Mouse (Mus musculus) forelimb bud, embryonic 11.5 days (tissue): ENCODE results near the gene Knstrn.

Experiments
- DNase-seq: peaks from one replicate; pipeline ENCODE4 v3.0.0-alpha.2; 2012; ENCODE audit warnings: low read depth, low spot score

Gene Knstrn

DNA sequence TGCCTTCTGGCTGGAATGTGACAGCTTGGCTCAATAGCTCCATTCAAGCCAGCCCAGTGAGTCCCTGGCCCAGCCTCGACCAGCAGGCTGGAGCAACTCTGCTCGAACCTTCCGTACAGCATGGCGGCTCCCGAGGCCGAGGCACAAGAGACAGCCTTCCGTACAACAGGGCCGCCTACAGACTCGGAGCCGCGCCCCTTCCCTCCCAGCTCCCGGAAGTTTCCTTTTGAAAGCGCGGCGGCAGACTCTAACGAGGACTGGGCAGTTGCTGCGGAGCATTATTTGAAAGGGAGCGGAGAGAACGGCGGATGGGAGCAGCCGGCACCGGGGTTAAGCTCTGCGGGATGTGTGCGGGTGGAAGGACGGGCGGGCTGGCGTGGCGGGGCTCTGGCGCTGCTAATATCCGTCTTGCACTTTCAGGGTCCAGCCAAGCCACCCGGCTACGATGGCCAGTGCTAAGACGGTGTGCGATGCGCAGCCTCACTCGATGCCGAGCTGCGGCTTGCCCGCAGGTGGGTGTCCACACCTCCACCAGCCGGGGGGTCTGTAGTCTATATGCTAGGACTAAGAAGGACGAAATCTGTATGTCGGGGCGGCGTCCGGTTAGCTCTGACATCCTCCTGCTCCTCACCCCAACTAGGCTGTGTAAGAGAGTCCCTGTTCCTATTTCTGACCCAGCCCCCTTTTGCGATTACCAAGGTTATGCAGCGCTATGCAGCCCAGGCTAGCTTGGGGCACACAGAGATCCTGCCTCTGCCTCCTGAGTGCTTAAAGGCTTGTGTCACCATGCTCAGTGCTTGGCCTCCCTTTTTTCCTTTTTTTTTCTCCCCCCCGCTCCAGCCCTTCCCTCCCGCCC is at the start of gene Knstrn:
Knstrn (plus strand) TSS at position 23 of the 856 bp plus-strand sequence.
- peak; percentile 88 for DNase-seq

GRCm38 (mm10) chr2:118764094-118764831 is 49.5 kb upstream of the Knstrn start:
- peak; percentile 67 for DNase-seq

DNA sequence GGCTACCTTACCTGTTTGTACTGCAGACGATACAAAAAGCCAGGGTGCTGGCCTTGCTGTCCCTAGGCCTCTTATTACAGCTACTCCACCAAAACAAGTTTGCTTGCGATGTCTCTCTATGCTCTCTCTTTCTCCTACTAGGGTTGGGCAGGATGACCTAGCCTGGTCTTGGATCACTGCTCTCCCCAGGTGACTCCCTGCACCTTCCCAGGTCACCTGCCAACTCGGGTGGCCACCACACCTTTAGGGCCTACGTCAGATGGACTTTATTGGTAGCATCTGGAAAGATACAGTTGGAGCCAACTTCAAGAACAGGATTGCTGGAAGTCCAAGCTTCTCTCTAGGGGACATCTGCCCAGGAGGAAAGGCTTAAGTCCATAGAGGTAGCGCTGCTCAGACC is 48.9 kb upstream of the Knstrn start:
- DNase-seq = no peak

- no peak for DNase-seq
These were observed 47.5 kb upstream of the Knstrn start for GRCm38 (mm10) chr2:118766041-118767033.

DNA sequence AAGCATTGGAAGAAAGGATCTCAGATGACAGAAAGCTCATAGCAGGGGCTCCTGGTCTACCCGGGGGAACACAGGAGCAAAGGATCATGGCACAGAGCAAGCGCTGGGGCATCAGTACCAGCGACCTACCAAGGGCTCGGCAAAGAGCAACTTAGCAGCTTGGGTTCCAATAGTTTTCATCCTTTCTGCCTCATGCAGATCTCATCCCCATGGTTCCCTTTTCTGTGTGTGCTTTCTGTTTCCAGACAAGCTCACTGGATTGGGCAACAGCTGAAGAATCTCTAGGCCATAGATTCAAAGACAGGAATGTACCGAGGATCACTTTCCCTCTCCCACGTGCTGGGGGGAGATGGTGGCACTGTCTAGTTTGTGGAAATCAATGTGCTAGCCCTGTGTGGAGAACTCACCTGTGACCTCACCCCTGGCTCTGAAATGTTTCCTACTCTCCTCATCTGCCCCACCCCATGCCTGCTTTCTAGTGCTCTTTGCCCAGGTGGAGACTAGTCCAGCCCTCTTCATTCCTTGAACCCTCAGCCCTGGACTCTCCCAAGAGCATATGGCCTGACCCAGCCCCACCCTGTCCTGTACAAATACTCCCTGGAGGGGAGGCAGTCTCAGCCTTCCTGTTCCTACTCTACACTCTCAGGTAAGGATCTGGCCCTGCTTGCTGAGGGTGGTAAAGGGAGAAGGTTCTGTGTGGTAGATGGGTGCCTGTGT is 41.5 kb upstream of the Knstrn start, which contains the start of gene Phgr1:
Phgr1 (plus strand) TSS at position 612 of the 717 bp plus-strand sequence.
- DNase-seq = no peak

DNA sequence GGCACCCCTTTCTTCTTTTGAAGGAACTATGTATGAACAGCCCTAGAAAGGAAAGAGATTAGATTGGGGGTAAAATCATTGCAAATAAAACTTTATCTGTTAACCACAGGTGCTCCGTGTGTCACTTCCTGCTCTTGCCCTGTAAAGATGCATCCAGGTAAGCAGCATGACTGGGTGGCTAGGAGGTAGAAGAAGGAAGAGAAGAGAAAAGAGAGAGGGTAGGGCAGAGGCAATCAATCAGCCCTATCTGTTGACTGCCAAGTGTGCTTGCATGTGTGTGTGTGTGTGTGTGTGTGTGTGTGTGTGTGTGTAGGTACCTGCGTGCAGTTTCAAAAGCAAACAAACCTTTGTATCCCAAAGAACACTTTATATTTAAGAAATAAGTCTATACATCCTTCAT is 39.3 kb upstream of the Knstrn start:
- no peak for DNase-seq

GRCm38 (mm10) chr2:118775396-118775795 is 38.4 kb upstream of the Knstrn start:
- no peak for DNase-seq

DNA sequence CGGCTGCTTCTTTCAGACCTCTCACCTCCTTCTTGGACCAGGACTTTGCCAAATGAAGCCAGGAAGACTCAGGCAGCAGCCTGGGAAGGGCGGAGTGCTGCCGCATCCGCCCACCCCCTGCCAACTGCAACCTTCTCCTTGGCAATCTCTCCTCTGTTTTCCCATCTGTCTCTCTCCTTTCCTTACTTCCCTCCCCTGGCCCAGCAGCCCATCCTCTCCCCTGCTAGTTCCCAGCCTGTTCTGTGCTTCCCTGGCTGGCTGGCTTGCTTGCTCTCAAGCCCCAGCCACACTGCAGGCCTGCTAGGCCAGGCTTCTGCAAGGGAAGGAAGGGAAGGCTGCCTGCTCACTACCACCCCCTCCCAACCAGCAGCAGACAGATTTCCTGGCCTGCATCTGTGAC is 38.0 kb upstream of the Knstrn start:
- DNase-seq = no peak

GRCm38 (mm10) chr2:118776295-118776694 is 37.5 kb upstream of the Knstrn start:
- DNase-seq = no peak

DNA sequence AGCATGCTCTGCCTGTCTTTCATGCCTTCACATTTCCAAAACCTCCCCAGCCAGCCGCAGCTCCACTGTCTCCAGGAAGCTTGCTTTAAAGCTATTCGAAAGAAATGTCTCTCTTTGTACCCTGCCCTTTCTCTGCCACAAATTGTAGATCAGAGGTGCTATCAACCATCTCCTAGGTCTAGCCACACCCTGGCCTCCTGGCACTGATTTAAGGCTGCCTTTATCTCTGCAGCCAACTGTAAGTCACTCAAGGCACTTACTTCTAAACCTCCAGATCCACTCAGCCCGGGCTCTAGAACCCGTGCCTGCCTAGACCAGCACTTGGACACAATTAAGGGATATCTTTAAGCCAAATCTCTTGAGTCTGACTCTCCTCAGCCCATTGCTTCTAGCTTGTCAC is 35.4 kb upstream of the Knstrn start:
- no peak for DNase-seq

GRCm38 (mm10) chr2:118779065-118779464 is 34.7 kb upstream of the Knstrn start:
- DNase-seq = no peak

DNA sequence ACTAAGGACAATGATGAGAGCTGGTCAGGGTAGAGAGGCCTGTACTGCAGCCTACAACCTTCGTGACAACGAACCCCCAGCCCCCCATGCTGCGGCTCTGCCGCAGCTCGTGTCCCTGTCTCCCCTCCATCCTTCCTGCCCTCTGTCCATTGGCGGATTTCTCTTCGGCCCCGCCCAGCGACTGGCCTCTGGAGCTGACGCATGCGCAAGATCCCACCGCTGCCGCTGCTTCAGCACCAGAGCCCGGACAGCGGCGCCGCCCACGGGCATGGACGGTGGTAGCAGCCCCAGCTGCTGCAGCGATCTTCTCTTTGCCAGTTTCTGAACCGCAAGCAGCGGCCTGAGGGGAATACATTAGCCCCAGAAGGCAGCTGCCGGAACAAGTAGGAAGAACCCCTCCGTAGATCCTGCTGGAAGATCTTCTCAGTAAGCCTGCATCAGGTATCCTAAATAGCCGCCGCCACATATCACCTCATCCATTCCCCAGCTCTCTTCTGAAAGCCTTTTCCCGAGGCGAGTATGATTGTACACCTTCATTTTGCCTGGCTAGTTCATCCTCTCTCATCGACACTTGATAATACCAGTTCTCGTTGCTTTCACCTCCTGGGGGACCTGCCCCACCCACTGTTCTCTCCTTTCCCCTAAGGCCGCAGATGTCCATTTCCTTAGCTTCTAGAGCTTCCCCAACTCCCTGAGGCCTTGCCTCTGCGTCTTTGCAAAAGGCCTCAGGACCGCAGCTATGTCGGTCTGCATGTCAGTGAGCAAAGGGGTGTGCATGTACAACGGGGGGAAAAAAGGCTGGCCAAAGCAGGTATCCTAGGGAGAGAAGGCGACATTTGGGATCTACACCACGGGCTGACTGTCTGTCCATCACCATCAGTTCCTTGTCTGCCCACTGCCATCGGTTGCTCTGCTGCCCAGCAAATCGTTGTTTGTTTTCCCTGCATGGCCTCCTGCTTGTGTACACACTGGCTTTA is 34.0 kb upstream of the Knstrn start, which contains the start of gene Disp2:
Disp2 (plus strand) TSS at position 216 of the 977 bp plus-strand sequence.
- peak; percentile 92 for DNase-seq

DNA sequence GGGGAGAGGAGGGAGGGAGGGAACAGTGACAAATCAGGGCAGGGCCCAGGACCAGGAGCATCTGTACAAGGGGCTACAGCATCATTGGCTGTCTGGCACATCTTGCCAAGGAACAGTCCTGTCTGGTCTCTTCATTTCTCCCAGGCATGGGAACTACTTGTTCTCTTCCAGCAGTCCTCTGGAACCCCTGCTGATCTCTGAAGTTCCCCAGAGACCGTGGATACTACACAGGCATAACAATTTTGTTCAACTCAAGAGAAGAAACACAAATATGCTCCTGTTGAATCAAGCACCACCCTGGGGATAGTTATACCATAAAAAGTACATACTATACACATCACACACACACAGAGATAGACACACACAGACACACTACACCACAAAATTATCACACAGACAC is 32.7 kb upstream of the Knstrn start:
- no peak for DNase-seq

- no peak for DNase-seq
These were observed 31.5 kb upstream of the Knstrn start for GRCm38 (mm10) chr2:118782303-118782702.

- no peak for DNase-seq
These were observed 30.7 kb upstream of the Knstrn start for GRCm38 (mm10) chr2:118783093-118783492.

DNA sequence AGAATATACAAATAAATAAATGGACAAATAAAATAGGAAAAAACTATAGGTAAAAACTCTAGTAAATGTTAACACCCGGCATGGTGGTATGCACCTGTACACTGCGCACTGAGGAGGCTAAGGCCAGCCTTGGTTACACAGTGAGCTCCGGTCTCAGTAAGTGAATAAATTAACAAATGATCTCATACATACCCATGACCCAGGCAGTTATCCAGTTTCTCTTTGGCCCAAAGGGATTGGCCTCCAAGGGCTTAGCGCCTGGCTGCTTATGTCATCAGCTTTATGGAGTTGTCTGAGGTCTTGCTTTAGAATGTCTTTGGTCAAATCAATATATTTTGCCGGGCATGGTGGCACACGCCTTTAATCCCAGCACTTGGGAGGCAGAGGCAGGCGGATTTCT is 30.1 kb upstream of the Knstrn start:
- no peak for DNase-seq

DNA sequence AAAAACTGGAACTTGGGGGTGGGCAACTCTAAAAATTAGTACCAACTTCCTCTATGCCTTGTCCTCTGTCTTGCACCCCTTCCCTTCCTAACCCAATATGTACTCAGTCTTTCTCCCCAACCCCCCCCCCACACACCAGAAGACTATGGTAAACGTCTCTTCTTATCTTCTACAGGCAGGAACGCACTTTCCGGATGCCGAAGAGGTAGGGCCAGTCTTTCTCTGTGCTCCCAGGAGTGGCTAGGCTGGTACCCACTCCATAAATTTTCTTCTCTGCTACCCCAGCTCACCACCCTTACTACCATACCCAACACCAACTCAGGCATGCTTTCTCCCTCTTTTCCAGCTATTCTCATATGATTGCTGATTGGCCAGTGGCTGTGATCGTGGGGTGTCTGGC is 27.3 kb upstream of the Knstrn start:
- DNase-seq = no peak

DNA sequence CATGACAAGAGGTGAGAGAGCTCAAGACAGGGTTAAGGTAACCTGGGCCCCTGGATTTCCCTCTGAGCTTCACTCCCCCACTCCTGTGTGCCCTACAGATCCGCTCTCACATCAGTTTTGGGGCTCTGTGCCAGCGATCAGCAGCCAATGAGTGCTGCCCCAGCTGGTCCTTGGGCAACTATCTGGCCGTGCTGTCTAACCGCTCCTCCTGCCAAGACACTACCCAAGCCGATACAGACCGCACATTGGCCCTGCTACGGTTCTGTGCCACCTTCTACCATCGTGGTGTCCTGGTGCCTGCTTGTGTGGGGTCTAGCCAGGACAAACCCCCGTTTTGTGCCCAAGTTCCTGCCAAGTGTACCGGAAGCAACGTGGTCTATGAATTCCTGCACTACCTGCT is 24.3 kb upstream of the Knstrn start:
- no peak for DNase-seq

DNA sequence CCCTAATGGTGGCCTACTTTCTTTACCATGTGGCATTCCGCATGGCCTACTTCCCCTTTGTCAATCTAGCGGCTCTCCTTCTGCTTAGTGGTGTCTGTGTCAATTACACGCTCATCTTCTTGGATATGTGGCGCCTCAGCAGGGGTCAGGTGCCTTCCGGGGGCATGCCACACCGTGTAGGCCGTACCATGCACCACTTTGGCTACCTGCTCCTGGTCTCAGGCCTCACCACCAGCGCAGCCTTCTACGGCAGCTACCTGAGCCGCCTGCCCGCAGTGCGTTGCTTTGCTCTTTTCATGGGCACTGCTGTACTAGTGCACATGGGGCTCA is 23.6 kb upstream of the Knstrn start:
- no peak for DNase-seq
